Mouse (Mus musculus): ENCODE data around the gene Tspan9.

Tspan9 gene

GRCm38 (mm10) chr6:128033868-128034250, 109.5 kb downstream of the Tspan9 start:
- no peak for DNase-seq

GRCm38 (mm10) chr6:128033172-128033867, 110.1 kb downstream of the Tspan9 start:
- no peak for DNase-seq

DNA sequence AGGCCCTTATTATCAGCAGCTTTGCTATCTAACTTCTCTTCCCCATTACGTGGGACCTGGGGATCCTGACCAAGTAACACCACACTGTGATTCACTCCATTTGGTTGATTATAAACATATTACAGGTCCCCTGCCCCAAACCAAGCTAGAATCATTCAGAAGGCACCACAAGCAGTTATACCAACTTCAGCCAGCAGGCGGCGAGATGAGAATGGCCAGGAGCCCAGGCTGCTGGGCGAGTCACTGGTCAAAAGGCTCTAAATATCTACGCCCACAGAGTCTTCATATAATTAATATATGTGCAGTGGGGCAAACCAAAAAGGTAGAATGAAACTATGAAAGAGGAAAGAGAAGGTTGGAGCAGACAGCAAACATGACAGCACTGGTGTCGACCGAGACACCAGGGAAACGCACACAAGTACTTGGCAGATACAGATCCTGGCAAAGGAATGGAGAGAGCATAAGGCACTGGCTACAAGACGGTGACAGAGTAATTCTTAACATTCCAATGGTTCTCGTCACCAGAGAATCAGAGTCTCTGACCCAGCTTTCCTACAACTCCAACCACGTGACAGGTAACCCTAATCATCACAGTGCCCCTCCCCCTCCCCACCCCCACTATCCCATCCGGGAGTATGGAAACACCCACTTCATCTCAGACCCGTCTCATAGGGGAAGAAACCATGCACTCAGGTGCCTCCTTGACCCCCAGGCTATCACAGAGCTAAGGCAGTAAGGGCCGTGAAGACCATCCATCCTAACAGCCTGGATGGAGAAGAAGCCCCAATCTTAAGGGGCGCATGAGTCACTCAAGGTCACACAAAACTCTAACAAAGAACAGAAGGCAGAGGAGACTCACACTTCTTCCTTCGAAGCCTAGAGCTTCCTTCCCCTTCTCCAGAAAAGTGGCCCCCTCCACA, 110.9 kb downstream of the Tspan9 start:
- no peak for DNase-seq

- DNase-seq: no peak
Measured at GRCm38 (mm10) chr6:128031584-128031983, 111.8 kb downstream of the Tspan9 start.

DNA sequence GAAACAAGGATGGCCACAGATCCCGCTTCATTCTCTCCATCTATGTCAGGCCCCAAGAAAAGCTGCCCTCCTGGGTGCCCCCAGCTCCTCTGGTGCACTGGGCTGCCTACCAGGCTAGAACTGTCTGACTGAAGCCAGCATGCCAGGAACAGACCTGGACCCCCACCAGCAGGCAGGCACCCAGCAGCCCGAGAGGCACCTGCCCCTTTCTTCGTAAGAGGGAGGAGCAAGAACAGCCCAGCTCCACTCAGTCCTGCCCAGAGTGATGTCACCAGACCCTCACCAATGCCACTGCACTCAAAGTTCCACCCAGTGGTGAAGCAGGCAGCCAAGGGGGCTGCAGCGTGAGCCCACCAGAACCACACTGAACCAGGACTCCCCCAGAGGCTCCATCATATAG, 112.3 kb downstream of the Tspan9 start:
- DNase-seq: no peak

GRCm38 (mm10) chr6:128030475-128030874, 112.9 kb downstream of the Tspan9 start:
- DNase-seq: no peak

- no peak for DNase-seq
Measured at GRCm38 (mm10) chr6:128029517-128030348, 113.7 kb downstream of the Tspan9 start.

GRCm38 (mm10) chr6:128028116-128028940, 115.1 kb downstream of the Tspan9 start:
- no peak for DNase-seq

DNA sequence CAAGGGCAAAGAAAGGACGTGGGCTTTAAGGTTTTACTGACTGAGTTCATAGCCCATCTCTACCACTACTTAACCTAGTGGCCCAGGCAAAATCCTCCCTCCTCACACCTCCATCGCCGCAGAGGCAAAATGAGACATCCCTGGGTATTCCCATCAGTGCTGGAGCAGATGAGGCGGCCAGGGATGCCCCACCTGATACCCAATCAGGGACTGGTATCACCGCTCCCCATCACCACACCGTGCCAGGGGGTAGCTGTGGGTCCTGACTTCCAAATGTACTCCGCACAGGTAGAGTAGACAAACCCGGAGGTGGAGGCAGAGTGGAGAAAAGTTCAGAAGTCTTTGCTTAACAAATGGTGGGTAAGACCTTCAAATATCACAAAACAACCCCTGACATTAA, 117.4 kb downstream of the Tspan9 start:
- DNase-seq: no peak

DNA sequence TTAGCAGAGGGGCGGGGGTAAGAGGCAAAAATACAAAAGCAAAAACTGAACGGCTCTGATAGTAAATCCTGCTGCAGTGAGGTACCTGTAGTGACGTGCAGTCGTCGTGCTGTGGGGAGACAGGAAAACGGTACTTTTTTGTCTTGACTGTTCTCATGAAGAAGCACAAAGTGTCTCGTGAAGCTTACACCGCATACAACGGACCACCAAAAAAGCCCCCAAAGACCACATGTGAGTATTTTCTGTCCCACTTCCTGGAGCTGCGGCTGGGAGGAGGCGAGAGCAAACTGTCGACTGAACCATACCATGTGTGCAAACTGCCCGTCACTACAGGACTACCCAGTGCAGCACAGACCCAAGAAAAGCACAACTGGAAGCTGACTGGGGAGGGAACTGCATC, 117.8 kb downstream of the Tspan9 start:
- peak; percentile 27 to 64 for DNase-seq

DNA sequence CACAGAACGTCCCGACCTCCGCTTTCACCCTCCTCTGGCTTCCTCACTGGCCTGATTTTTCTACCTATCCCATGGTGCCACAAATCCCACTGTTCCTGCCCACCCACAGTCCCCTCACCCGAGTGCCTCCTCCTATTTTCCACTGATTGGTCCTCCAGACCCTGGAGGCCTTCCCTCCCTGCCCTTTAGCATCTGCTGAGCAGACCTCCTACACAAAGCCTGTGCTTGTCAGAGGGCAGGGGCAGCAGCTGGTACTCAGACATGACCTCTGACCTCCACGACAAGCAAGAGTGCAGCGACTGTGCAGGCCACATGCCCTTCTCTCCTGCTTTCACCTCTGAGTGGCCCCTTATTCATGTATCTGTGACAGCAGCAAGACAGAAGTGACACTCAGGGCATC, 121.2 kb downstream of the Tspan9 start:
- DNase-seq: no peak

DNA sequence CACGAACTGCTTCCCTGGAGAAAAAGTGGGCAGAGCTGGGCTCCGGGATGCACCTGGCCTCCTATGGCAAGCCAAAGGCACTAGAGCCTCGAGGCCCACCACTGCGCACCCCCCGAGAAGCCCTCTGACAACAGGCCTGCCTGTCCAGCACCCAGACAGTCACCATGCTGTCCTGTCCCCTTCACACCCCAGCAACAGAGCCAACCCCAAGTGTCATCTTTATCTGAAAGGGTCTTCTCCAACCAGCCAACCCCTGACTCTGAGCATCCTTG, 121.5 kb downstream of the Tspan9 start:
- DNase-seq: no peak

- DNase-seq: no peak
Measured at GRCm38 (mm10) chr6:128021106-128021930, 122.1 kb downstream of the Tspan9 start.

DNA sequence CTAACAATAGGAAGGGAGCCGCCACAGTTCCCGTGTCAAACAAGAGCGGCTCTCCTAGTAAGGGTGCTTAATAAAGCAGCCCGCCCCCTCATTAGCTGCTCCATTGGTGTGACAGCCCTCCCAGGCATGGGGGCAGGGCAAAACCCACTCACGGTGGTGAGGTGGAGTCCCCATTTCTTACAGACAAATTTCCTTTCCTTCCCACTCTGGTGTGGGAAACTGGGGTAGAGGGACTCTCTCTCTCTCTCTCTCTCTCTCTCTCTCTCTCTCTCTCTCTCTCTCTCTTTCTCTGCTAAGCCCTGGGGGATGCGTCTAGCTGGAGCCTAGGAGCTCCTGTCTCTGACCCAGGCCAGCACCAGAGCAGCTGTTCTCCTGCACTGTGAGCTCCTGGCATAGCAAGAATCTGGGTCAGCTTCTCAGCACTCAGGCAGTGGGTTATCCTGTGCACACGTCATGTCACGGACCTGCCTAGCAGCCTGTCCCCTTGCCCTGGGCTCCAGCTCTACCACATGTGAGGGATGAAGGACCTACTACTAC, 122.8 kb downstream of the Tspan9 start:
- DNase-seq: no peak

- DNase-seq: no peak
Measured at GRCm38 (mm10) chr6:128020053-128020452, 123.3 kb downstream of the Tspan9 start.

DNA sequence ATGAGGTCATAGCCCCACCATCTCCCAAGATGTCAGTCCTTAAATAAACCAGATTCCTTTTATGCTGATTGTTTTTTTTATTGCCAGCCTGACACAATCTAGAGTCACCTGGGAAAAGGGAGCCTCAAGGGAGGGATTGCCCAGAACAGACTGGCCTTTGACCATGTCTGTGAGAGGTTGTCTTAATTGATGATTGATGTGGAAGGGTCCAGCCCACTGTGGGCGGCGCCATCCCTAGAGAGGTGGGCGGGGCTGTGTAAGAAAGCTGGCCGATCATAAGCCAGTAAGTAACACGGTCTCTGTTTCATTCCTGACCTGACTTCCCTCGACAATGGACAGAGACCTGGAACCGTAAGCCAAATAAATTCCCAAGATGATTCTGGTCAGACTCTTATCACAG, 124.3 kb downstream of the Tspan9 start:
- DNase-seq: no peak

- DNase-seq: no peak
Measured at GRCm38 (mm10) chr6:128015304-128015703, 128.1 kb downstream of the Tspan9 start.

GRCm38 (mm10) chr6:128011781-128012180, 131.6 kb downstream of the Tspan9 start:
- DNase-seq: no peak

- no peak for DNase-seq
Measured at GRCm38 (mm10) chr6:128011071-128011477, 132.3 kb downstream of the Tspan9 start.

DNA sequence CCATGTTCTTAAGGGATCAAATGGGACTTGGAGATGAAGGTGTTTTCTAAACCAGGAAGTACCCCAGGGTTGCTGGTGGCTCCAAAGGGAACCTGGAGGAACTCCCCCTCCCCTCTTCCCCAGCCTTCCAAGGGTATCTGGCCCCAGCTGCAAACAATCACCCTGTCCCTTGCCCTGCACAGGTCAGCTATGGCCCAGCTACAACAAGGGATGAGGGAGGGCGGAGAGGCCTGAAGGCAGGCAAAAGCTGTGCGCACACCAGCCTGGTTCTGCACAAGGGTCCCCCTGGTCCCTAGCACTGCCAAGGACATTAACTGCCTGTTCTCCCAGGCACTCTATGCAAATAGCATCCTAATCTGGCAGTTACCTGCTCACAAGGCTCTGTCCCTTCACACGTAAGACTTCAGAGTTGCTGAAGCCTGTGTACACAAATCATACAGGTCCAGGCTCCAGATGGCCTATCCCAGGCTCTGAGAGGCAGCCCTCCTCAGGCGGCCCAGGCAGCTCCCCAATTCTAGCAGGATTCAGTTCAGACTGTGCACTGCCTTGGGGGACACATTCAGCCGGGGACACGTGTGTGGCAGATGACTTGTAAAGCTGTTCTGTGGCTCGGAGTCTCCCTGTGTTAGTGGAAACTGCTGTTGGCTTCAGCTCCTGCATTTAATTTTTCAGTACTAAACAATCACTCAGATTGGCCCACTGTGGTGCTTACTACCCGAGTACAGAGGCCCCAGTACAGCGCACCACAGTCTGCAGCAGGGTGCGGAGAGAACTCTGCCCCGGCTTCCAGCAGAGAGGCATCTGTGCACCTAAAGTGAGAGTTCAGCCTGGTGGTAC, 133.0 kb downstream of the Tspan9 start:
- DNase-seq: no peak
